Mouse (Mus musculus): Measurements from ENCODE around the gene Aldoc. TPM values are rescaled to one million over a fixed set of nuclear protein-coding genes. Genes with fewer than 3 reads are reported as not detected.

Aldoc gene
- polyA plus RNA-seq, 1 experiment from 2014 or later: 154 TPM

DNA sequence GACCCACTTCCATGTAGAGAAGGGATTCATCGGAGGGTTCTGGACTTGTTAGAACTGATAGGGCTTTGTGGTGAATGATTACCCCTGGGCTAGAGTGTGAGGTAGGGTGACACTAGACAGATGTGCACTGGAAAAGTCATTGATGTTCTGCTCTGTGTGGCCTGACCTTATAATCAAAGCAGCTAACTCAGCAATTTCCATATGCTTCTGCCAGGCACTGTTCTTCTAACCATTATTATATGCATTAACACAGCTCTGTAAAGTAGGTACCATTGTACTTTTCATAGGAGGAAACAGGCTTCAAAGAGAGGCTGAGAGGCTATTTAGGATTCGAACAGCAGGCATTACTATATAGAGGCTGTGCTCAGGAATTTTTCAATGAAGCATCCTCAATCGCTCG is 4.4 kb downstream of the Aldoc start:
- 90% methylated on average over 4 of the region's 4 CpGs for WGBS
- no peaks in the 10 kb centered on the region for H3K9me3 ChIP-seq (replicated peaks; ENCODE audit: control insufficient read depth, low read length, poor library complexity, severe bottlenecking)
- H3K4me1 ChIP-seq (ENCODE audit: control insufficient read depth, insufficient read depth, low read length): peaks cover 18% of the 10 kb centered on the region
- H3K27ac ChIP-seq (ENCODE audit: low read length): no peak overlapping the region
- no peak overlapping the region for H3K9ac ChIP-seq (ENCODE audit: low read depth, low read length)
- H3K36me3 ChIP-seq (ENCODE audit: control insufficient read depth, insufficient read depth, low read length): no peaks in the 10 kb centered on the region
- H3K4me3 ChIP-seq (ENCODE audit: low read depth, low read length): no peak overlapping the region
- no peak for ATAC-seq
- no peak overlapping the region for H3K4me2 ChIP-seq (ENCODE audit: low read length)
- no peaks in the 10 kb centered on the region for H3K27me3 ChIP-seq (ENCODE audit: control insufficient read depth, insufficient read depth, low read depth, low read length)

DNA sequence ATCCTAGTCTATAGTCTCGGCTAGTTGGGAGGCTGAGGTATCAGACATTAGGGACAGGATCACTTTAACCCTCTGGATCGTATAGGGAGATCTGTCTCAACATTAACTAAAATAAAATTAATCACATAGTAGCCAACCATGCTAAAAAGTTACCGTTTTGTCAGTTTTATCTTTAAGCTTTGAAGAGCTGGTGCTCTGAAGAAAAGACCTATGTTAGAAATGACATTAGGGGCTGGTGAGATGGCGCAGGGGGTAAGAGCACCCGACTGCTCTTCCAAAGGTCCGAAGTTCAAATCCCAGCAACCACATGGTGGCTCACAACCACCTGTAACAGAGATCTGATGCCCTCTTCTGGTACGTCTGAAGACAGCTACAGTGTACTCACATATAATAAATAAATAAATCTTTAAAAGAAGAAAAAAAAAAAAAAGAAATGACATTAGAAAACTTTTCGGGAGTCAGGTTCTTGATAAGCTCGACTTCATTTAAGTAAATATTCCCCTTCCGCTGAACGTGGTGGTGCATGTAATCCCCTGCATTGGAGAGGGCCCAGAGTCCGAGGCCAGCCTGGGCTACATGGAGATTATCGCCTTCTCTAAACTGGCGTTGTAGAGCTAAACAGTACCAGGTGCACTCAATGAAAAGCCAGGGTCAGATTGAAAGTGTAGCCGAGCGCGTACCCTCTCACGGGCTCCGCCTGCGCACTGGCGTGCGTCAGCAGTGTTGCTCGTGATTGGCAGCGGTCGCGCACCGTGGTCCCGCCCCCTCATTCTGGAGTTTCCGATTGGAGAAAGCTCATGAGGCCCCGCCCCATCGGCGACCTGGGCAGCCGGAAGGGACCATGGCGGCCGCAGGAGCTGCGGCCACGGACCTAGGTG is 5.1 kb downstream of the Aldoc start, which contains the start of gene Pigs:
Gene Pigs (plus strand): TSS at position 782 of the 878 bp plus-strand sequence.
- peak within 1 kb of the TSS; percentile 81 for H3K4me2 ChIP-seq (ENCODE audit: low read length)
- H3K9ac ChIP-seq (ENCODE audit: low read depth, low read length): peak within 1 kb of the TSS; percentile 88
- WGBS: 12% methylated on average over 37 of the region's 37 CpGs
- H3K27me3 ChIP-seq (ENCODE audit: control insufficient read depth, insufficient read depth, low read depth, low read length): no peaks in the 10 kb centered on the region
- H3K27ac ChIP-seq (ENCODE audit: low read length): peak within 1 kb of the TSS; percentile 73
- peaks cover 3% of the 10 kb centered on the region; the same call in 1 of the 2 replicates for H3K36me3 ChIP-seq (ENCODE audit: control insufficient read depth, insufficient read depth, low read length)
- H3K9me3 ChIP-seq (replicated peaks; ENCODE audit: control insufficient read depth, low read length, poor library complexity, severe bottlenecking): no peaks in the 10 kb centered on the region
- ATAC-seq: peak; percentile 97
- peaks cover 15% of the 10 kb centered on the region for H3K4me1 ChIP-seq (ENCODE audit: control insufficient read depth, insufficient read depth, low read length)
- peak within 1 kb of the TSS; percentile 89 for H3K4me3 ChIP-seq (ENCODE audit: low read depth, low read length)

DNA sequence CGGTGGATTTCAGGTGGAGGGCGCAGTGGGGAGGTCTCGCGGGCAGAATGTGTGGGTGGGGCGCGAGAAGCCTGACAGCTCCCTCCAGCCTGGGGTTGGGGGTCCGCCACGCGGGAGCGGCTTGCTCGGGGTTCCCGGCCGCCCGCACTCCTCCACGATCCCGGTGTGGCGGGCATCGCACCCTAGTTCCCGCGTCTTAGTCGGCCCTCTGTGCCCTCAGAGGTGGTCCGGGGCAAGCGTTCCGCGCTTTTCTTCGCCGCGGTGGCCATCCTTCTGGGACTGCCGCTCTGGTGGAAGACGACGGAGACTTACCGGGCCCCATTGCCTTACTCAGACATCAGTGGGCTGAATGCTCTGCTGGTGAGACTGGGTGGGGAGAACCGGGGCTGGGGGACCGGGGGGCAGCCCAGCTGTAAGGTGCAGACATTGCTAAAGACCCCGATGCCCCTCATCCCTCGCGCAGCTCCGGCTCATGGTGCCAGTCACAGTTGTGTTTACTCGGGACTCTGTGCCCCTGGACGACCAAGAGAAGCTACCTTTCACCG is 5.8 kb downstream of the Aldoc start:
- under 1% methylated on average over 36 of the region's 41 CpGs for WGBS
- H3K4me2 ChIP-seq (ENCODE audit: low read length): peak overlapping the region; percentile 81
- H3K27me3 ChIP-seq (ENCODE audit: control insufficient read depth, insufficient read depth, low read depth, low read length): no peaks in the 10 kb centered on the region
- peak; percentile 75 for ATAC-seq
- peaks cover 9% of the 10 kb centered on the region for H3K36me3 ChIP-seq (ENCODE audit: control insufficient read depth, insufficient read depth, low read length)
- peak overlapping the region; percentile 89 for H3K4me3 ChIP-seq (ENCODE audit: low read depth, low read length)
- H3K4me1 ChIP-seq (ENCODE audit: control insufficient read depth, insufficient read depth, low read length): peaks cover 10% of the 10 kb centered on the region
- H3K27ac ChIP-seq (ENCODE audit: low read length): peak overlapping the region; percentile 73
- H3K9ac ChIP-seq (ENCODE audit: low read depth, low read length): peak overlapping the region; percentile 88
- no peaks in the 10 kb centered on the region for H3K9me3 ChIP-seq (replicated peaks; ENCODE audit: control insufficient read depth, low read length, poor library complexity, severe bottlenecking)

DNA sequence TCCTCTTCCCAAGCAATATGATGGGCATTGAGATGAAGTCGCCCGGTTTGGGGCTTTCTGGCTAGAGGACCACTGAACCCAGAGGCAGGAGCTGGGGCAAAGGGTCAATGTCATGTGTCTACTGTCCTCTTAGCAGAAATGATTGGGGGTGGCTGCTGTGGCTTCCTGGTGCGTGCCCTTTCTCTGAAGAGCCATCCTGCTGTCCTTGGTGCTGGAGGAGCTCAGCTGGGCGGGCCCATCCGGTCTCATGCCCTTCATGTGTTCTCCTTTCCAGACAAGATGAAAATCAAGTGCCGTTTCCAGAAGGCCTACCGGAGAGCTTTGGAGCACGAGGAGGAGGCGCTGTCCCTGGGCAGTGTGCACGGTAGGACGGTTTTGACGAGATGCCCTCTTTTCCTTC is 9.9 kb downstream of the Aldoc start:
- 98% methylated on average over 12 of the region's 12 CpGs for WGBS
- H3K36me3 ChIP-seq (ENCODE audit: control insufficient read depth, insufficient read depth, low read length): peaks cover 21% of the 10 kb centered on the region
- H3K27ac ChIP-seq (ENCODE audit: low read length): no peak overlapping the region

DNA sequence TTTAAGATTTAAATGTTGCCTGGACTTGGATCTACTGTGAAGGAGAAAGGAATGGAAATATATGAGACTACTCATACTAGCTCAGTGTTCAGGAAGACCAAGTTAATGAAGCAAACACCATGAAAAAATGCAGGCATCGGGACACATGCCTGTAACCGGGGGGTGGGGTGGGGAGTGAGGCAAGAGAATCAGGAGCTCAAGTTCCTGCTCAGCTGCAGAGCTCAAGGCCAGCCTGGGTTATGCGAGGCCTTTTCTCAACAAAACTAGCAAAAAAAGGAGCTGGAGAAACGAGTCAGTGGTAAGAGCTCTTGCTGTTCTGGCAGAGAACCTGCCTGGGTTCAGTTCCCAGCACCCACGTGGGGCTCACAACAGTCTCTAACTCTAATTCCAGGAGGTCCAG is 11.2 kb downstream of the Aldoc start:
- no peaks in the 10 kb centered on the region for H3K9me3 ChIP-seq (replicated peaks; ENCODE audit: control insufficient read depth, low read length, poor library complexity, severe bottlenecking)
- H3K27ac ChIP-seq (ENCODE audit: low read length): no peak overlapping the region
- WGBS: 93% methylated on average over 5 of the region's 5 CpGs
- no peak overlapping the region for H3K4me2 ChIP-seq (ENCODE audit: low read length)
- peaks cover 8% of the 10 kb centered on the region for H3K4me1 ChIP-seq (ENCODE audit: control insufficient read depth, insufficient read depth, low read length)
- H3K27me3 ChIP-seq (ENCODE audit: control insufficient read depth, insufficient read depth, low read depth, low read length): no peaks in the 10 kb centered on the region
- ATAC-seq: no peak
- peaks cover 22% of the 10 kb centered on the region for H3K36me3 ChIP-seq (ENCODE audit: control insufficient read depth, insufficient read depth, low read length)
- H3K4me3 ChIP-seq (ENCODE audit: low read depth, low read length): no peak overlapping the region
- no peak overlapping the region for H3K9ac ChIP-seq (ENCODE audit: low read depth, low read length)

More for the DNA sequence above, 9.9 kb downstream of the Aldoc start:
- Histone ChIP-seq H3K4me1 (ENCODE audit: control insufficient read depth, insufficient read depth, low read length) (peaks cover 10% of the 10 kb centered on the region), H3K9me3 (replicated peaks; ENCODE audit: control insufficient read depth, low read length, poor library complexity, severe bottlenecking) (no peaks in the 10 kb centered on the region), H3K4me2 (ENCODE audit: low read length) (no peak overlapping the region), H3K27me3 (ENCODE audit: control insufficient read depth, insufficient read depth, low read depth, low read length) (no peaks in the 10 kb centered on the region), H3K4me3 (ENCODE audit: low read depth, low read length) (no peak overlapping the region), H3K9ac (ENCODE audit: low read depth, low read length) (no peak overlapping the region)
- no peak for ATAC-seq

DNA sequence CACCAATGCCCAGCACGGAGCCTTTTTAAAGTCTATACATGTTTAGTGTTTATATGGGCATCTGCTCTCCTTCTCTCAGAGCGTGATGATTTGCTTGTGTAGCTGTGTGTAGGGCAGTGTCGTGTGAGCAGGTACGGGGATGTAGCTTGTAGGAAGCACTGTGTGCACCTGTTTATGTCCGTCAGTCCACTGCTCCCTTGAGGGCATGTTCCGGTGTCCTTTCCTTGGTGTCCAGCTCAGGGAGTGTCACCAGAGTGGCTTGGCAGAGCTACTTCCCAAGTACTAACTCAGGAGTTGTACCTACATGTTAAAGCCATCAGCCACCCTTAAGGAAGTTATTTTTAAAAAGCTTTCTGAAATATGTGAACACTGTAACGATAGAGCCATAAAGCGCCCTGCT is 14.3 kb downstream of the Aldoc start:
- H3K27me3 ChIP-seq (ENCODE audit: control insufficient read depth, insufficient read depth, low read depth, low read length): no peaks in the 10 kb centered on the region
- no peak for ATAC-seq
- 97% methylated on average over 8 of the region's 8 CpGs for WGBS
- peaks cover 30% of the 10 kb centered on the region for H3K36me3 ChIP-seq (ENCODE audit: control insufficient read depth, insufficient read depth, low read length)
- H3K9me3 ChIP-seq (replicated peaks; ENCODE audit: control insufficient read depth, low read length, poor library complexity, severe bottlenecking): no peaks in the 10 kb centered on the region
- no peaks in the 10 kb centered on the region for H3K4me1 ChIP-seq (ENCODE audit: control insufficient read depth, insufficient read depth, low read length)
- no peak overlapping the region for H3K4me2 ChIP-seq (ENCODE audit: low read length)
- H3K27ac ChIP-seq (ENCODE audit: low read length): no peak overlapping the region
- H3K4me3 ChIP-seq (ENCODE audit: low read depth, low read length): no peak overlapping the region
- no peak overlapping the region for H3K9ac ChIP-seq (ENCODE audit: low read depth, low read length)

DNA sequence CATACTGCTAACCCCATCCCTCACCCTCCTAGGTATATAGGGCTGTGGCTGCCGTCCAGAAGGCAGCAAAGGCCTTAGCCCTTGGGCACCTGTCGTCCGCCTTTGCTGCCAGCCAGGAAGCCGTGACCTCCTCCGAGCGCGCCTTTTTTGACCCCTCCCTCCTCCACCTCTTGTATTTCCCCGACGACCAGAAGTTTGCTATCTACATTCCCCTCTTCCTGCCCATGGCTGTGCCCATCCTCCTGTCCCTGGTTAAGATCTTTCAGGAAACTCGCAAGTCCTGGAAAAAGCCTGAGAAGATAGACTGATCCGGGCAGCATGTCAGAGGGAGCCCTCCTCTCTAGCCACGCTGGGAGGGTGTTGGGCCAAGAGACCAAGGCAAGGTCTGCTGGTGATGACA is 18.9 kb downstream of the Aldoc start:
- no peak overlapping the region for H3K4me3 ChIP-seq (ENCODE audit: low read depth, low read length)
- H3K9ac ChIP-seq (ENCODE audit: low read depth, low read length): no peak overlapping the region
- H3K4me2 ChIP-seq (ENCODE audit: low read length): no peak overlapping the region
- H3K27me3 ChIP-seq (ENCODE audit: control insufficient read depth, insufficient read depth, low read depth, low read length): no peaks in the 10 kb centered on the region
- H3K9me3 ChIP-seq (replicated peaks; ENCODE audit: control insufficient read depth, low read length, poor library complexity, severe bottlenecking): no peaks in the 10 kb centered on the region
- 87% methylated on average over 12 of the region's 12 CpGs for WGBS
- H3K27ac ChIP-seq (ENCODE audit: low read length): no peak overlapping the region
- ATAC-seq: no peak
- H3K36me3 ChIP-seq (ENCODE audit: control insufficient read depth, insufficient read depth, low read length): peaks cover 10% of the 10 kb centered on the region; the same call in 1 of the 2 replicates
- peaks cover 25% of the 10 kb centered on the region for H3K4me1 ChIP-seq (ENCODE audit: control insufficient read depth, insufficient read depth, low read length)

DNA sequence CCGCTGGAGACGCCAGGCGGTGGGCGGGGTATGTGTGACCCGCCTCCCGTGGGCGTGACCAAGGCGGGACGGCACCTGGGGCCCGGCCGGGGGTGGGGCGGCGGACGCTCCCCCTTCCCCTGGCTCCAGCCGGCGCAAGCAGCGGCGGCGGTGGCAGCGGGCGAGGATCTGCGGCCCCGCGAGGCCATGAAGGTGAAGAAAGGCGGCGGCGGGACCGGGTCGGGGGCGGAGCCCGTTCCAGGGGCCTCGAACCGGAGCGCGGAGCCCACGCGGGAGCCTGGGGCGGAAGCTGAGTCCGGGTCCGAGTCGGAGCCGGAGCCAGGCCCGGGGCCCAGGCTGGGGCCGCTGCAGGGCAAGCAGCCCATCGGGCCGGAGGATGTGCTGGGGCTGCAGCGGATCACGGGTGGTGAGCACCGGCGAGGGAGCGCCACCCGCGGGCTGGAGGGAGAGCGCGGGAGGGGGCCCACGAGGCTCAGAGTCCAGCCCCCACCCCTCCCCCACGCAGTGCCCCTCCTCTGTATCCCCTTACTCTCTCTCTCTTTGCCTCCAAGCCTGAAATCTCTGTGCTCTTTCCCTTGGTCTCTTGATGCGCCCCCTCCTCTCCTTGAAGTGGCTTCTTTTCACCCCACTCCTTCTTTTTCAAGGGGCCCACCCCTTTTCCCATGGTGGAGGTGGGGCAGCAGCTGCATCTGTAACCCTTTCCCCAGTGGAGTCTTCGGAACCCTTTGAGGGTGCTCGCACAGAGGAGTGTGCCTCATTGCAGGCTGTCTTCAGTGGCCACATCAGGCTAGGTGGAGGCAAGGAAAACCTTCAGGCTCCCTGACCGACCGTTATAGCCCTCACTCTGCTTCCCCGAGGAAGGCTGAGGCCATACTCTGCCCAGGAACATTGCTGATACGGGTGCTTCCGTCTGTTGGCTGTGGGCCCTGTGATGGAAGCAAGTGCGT is 20.9 kb downstream of the Aldoc start, which contains the start of gene Unc119:
Gene Unc119 (plus strand): TSS at position 102 of the 947 bp plus-strand sequence.
- WGBS: under 1% methylated on average over 43 of the region's 66 CpGs
- H3K4me1 ChIP-seq (ENCODE audit: control insufficient read depth, insufficient read depth, low read length): peaks cover 31% of the 10 kb centered on the region
- peak within 1 kb of the TSS; percentile 81 for H3K27ac ChIP-seq (ENCODE audit: low read length)
- ATAC-seq: peak; percentile 88
- H3K27me3 ChIP-seq (ENCODE audit: control insufficient read depth, insufficient read depth, low read depth, low read length): no peaks in the 10 kb centered on the region
- peaks cover 14% of the 10 kb centered on the region for H3K36me3 ChIP-seq (ENCODE audit: control insufficient read depth, insufficient read depth, low read length)
- peak within 1 kb of the TSS; percentile 84 for H3K4me3 ChIP-seq (ENCODE audit: low read depth, low read length)
- H3K4me2 ChIP-seq (ENCODE audit: low read length): peak within 1 kb of the TSS; percentile 76
- peak within 1 kb of the TSS; percentile 94 for H3K9ac ChIP-seq (ENCODE audit: low read depth, low read length)
- H3K9me3 ChIP-seq (replicated peaks; ENCODE audit: control insufficient read depth, low read length, poor library complexity, severe bottlenecking): no peaks in the 10 kb centered on the region

Data from midbrain, embryonic 16.5 days (tissue).